1 mouse cellular context compared by ENCODE assay signal in the genomic region with DNA sequence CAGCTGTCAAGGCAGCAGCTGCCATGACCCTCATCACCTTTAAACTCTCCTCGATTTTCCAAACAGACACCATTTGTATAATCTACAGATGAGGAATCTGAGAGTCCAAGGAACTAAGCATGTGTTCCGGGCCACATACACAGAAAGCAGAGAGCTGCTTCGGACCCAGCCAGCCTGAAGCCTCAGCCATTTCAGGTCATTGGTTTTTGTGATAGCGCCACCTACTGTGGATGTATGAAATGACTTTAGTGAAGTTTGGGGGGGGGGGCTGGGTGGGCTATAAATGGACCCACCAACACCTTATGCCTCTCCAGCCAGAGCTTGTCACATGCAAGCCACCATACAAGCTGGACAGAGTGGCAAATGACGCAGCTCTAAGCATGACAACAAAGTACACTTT.
TF ChIP-seq lines count a peak whose summit lies in the region.

No protein-coding gene starts in this region.

TF ChIP-seq in CH12.LX, 34 proteins besides CTCF, POLR2A, EP300 and RAD21:
- peak; percentile 24 for TF ChIP-seq SMC3 (IDR thresholded peaks at IDR 0.05; ENCODE audit: low read depth, low read length)
- TF ChIP-seq NRF1 (IDR thresholded peaks at IDR 0.05; ENCODE audit: low read depth, low read length), result no peak
- TF ChIP-seq IRF4 (IDR thresholded peaks at IDR 0.05; ENCODE audit: low read depth, low read length), result no peak
